Mouse (Mus musculus) forebrain, embryonic 14.5 days (tissue): Measurements from ENCODE around the gene Dlg1. TPM values are rescaled to one million over a fixed set of nuclear protein-coding genes. Genes with fewer than 3 reads are reported as not detected.

Source experiments
- ATAC-seq: fragments of 200-750 bp; cut with Nextera tagmentation; 2 replicates; pipeline ENCODE4 v1.8.0; 2017; ENCODE audit warnings: mild to moderate bottlenecking, moderate library complexity
- DNase-seq: peaks from one replicate; pipeline ENCODE4 v3.0.0-alpha.2; 2015; ENCODE audit warnings: low spot score
- H3K27ac ChIP-seq: fragments of 300-500 bp; sonication (generic); 2 replicates; pipeline ENCODE4 v1.5.1; 2014; ENCODE audit warnings: low read depth, mild to moderate bottlenecking, control low read depth, low read length, moderate library complexity
- H3K27me3 ChIP-seq: fragments of 300-500 bp; sonication (generic); replicated peaks from 2 replicates; pipeline ENCODE4 v1.6.1; 2014; ENCODE audit warnings: low read length, control low read depth, mixed read lengths; ENCODE audit not compliant: control insufficient read depth, insufficient read depth
- H3K36me3 ChIP-seq: fragments of 300-500 bp; sonication (generic); 2 replicates; pipeline ENCODE4 v1.6.1; 2014; ENCODE audit warnings: low read length, control low read depth; ENCODE audit not compliant: control insufficient read depth, insufficient read depth
- H3K4me1 ChIP-seq: fragments of 300-500 bp; sonication (generic); 2 replicates; pipeline ENCODE4 v1.6.1; 2014; ENCODE audit warnings: antibody characterized with exemption, low read length, control low read depth; ENCODE audit not compliant: control insufficient read depth, insufficient read depth
- H3K4me2 ChIP-seq: fragments of 300-500 bp; sonication (generic); 2 replicates; pipeline ENCODE4 v1.6.1; 2014; ENCODE audit warnings: mild to moderate bottlenecking, control low read depth, low read length
- H3K4me3 ChIP-seq: fragments of 300-500 bp; sonication (generic); 2 replicates; pipeline ENCODE4 v1.5.1; 2014; ENCODE audit warnings: low read depth, low read length, control low read depth
- H3K9ac ChIP-seq: fragments of 300-500 bp; sonication (generic); 2 replicates; pipeline ENCODE4 v1.6.1; 2014; ENCODE audit warnings: mild to moderate bottlenecking, low read length, control low read depth, moderate library complexity
- H3K9me3 ChIP-seq: fragments of 300-500 bp; sonication (generic); replicated peaks from 2 replicates; pipeline ENCODE4 v1.6.1; 2016; ENCODE audit warnings: low read length, control low read depth, mixed read lengths; ENCODE audit not compliant: control insufficient read depth
- WGBS: fragments of 180-500 bp; shearing (Covaris S2); extraction: QIAGEN DNeasy Blood & Tissue Kit; methylation state at CpG from one replicate; pipeline ENCODE4 v1.1.7; 2014; 5-methylcytosine and 5-hydroxymethylcytosine counted together
- polyA plus RNA-seq: library from polyadenylated mRNA; unstranded; fragments of >200 nt; fragmentation: Nextera tagmentation; extraction: Ambion mirVana; gene quantifications from 2 replicates; pipeline ENCODE4 v1.2.1, GENCODE M21; 2014

Gene Dlg1
- polyA plus RNA-seq, 1 experiment from 2014 or later = 14.1 TPM

DNA sequence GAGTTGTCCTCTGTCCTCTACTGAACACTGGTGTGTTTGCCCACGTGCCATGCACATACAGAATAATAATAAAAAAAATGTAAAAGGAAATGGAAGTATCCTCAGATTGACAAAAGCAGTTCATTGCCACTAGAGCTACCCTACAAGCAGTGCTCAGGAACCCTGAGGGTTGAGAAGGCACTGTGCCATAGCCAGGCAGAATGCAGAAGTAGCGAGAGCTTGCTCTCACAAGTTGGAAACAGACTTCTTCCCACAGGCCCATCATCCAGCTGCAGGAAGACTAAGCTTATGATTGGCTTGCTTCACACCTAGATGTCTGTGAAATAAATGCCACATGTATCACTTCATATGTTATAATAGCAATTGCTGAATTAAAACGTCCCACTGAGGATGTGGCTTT is 203.7 kb downstream of the Dlg1 start:
- no peak overlapping the region for H3K4me3 ChIP-seq
- no peak overlapping the region for H3K4me2 ChIP-seq
- DNase-seq = no peak
- ATAC-seq = no peak
- H3K9me3 ChIP-seq = no peaks in the 10 kb centered on the region
- H3K36me3 ChIP-seq = peaks cover 52% of the 10 kb centered on the region
- no peak overlapping the region for H3K27ac ChIP-seq
- H3K4me1 ChIP-seq = no peaks in the 10 kb centered on the region
- no peak overlapping the region for H3K9ac ChIP-seq
- WGBS = 91% methylated on average over 3 of the region's 3 CpGs
- no peaks in the 10 kb centered on the region for H3K27me3 ChIP-seq

DNA sequence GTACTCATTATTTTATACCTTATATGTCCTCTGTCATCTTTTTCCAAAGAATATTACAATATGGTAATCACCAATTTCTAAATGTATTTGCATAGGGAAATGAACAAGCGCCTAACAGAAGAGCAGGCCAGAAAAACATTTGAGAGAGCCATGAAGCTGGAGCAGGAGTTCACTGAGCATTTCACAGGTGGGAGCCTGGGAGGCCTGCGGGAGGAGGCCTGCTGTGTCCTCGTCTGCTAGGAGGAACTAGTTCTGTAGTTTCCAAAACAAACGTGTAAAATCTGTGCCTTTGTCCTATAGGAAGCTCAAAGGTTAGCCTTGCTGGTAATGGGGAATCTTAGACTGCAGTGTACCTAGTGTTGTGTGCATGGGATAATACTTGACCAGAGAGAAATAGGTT is 204.5 kb downstream of the Dlg1 start:
- Histone ChIP-seq H3K27ac (no peak overlapping the region), H3K9me3 (no peaks in the 10 kb centered on the region), H3K4me1 (no peaks in the 10 kb centered on the region), H3K9ac (no peak overlapping the region), H3K36me3 (peaks cover 57% of the 10 kb centered on the region), H3K4me3 (no peak overlapping the region), H3K27me3 (no peaks in the 10 kb centered on the region), H3K4me2 (no peak overlapping the region)
- ATAC-seq = no peak
- 80% methylated on average over 4 of the region's 4 CpGs for WGBS
- no peak for DNase-seq

DNA sequence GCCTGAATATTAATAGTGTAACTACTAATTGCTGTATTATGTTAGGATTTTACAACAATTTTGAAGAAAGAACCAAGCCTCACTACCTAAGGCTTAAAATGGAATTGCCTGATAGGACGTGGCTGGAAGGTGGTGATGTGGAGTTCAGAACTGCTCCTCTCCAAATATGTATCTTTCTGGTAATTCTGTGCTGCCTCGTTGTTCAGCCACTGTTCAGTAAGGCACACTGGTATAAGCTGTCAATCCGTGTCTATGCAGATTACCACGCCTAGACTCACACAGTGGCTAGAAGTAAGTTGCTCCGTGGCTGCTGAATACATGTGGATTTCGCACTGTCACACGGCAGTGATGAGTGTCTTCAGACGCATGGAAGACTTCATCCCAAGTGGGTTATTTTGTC is 210.5 kb downstream of the Dlg1 start:
- WGBS = 93% methylated on average over 8 of the region's 8 CpGs
- Histone ChIP-seq H3K4me2 (no peak overlapping the region), H3K27ac (no peak overlapping the region), H3K27me3 (no peaks in the 10 kb centered on the region), H3K4me1 (no peaks in the 10 kb centered on the region), H3K9me3 (no peaks in the 10 kb centered on the region), H3K4me3 (no peak overlapping the region), H3K36me3 (peaks cover 34% of the 10 kb centered on the region), H3K9ac (no peak overlapping the region)
- DNase-seq (no peak), ATAC-seq (no peak)

DNA sequence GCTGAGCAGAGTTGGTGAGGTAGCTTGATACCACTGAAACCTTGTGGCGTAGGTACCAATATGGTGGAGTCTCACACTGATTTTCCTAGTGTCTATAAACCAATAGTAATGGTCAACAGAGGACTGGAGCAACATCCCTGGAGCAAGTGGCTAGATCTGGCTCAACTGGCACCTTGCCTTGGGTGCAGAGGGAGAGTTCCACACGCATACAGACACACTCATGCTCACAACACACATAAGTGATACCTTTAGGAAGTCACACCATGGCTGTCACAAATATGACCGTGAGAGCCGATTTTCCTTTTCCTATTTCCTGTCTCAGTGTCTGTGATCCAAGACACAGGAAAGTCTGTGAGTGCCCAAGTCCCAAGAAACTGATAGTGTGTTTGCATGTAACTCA is 212.1 kb downstream of the Dlg1 start:
- Histone ChIP-seq H3K4me2 (no peak overlapping the region), H3K4me1 (no peaks in the 10 kb centered on the region), H3K9ac (no peak overlapping the region), H3K27me3 (no peaks in the 10 kb centered on the region), H3K27ac (no peak overlapping the region), H3K36me3 (peaks cover 26% of the 10 kb centered on the region), H3K9me3 (no peaks in the 10 kb centered on the region), H3K4me3 (no peak overlapping the region)
- no peak for ATAC-seq
- 92% methylated on average over 4 of the region's 4 CpGs for WGBS
- DNase-seq = no peak

DNA sequence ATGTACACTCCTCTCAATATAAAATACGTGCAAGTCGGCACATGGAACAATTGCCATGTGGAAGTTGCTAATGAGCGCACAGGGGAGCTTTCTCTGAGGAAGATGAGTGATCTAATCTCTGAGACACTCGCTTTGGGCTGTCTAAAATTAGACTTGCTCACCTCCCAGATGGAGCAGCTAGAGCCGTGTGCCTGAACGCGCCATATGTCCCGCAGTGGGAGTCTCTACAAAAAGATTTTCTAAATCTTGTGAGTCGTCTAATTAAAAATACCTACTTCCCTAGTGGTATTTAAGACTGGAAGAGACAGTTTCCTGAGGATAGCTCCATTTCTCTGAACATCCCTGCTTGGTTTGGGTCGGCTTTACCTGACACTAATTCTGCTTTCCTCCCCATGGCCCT is 213.1 kb downstream of the Dlg1 start:
- H3K27me3 ChIP-seq = no peaks in the 10 kb centered on the region
- no peaks in the 10 kb centered on the region for H3K9me3 ChIP-seq
- DNase-seq (peak; percentile 45), ATAC-seq (peak; percentile 48; the same call in 1 of the 2 replicates)
- no peak overlapping the region for H3K4me3 ChIP-seq
- H3K4me2 ChIP-seq = no peak overlapping the region
- no peak overlapping the region for H3K27ac ChIP-seq
- 71% methylated on average over 10 of the region's 10 CpGs for WGBS
- H3K9ac ChIP-seq = no peak overlapping the region
- H3K4me1 ChIP-seq = no peaks in the 10 kb centered on the region
- H3K36me3 ChIP-seq = peaks cover 22% of the 10 kb centered on the region

DNA sequence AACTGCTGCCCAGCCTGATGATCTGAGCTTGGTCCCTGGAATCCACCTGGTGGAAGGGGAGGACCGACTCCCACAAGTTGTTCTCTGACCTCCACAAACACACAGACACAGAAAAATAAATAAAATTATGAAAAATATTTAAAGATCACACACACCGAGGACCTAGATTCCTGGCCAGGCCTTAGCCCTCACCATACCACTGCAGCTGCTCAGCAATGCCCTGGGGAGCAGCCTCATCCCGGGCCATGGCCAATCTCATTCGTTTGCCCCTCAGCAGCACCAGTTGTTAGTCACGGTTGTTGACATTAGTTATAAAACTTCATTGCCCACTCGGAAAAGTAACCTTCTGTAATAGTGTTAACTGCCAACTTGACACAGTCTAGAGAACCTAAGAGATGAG is 214.8 kb downstream of the Dlg1 start:
- no peak for DNase-seq
- Histone ChIP-seq H3K4me1 (no peaks in the 10 kb centered on the region), H3K9me3 (no peaks in the 10 kb centered on the region), H3K27me3 (no peaks in the 10 kb centered on the region), H3K27ac (no peak overlapping the region), H3K36me3 (peaks cover 13% of the 10 kb centered on the region), H3K4me2 (no peak overlapping the region), H3K4me3 (no peak overlapping the region), H3K9ac (no peak overlapping the region)
- ATAC-seq = no peak
- WGBS = 79% methylated on average over 6 of the region's 6 CpGs

DNA sequence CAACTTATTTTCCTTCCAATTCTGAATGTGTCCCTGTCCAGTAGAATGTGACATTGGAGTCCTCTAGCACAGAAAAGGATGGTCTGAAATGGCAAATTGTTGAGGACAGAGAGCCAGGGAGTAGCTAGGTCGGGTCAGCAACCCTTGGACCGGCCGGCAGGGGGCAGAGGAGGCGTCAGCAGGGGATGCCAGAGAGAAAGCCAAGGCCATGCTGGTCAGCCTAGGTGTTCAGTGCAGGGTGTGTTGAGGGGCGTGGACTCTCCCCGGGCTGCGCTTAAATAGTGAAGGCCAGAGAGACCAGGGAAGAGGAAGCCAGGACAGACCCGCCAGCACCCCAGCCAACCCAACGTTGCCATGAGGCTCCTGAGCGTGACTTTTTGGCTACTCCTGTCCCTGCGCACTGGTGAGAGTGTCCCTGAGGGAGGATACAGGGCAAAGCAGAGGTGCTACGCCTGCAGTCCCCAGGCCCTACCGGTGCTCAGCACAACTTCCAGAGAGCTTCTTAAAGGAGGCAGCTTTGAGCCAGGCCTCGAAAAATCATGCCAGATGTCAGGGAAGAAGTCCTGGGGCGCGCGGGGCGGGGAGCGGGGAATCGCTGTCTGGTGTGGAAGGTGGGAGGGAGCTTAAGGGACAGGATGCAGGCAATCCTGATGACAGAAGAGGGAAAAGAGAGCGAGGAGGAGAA is 215.5 kb downstream of the Dlg1 start, which contains the start of gene Meltf:
Gene Meltf (plus strand): TSS at position 238 of the 685 bp plus-strand sequence.
- H3K4me2 ChIP-seq = no peak within 1 kb of the TSS
- no peak within 1 kb of the TSS for H3K4me3 ChIP-seq
- WGBS = 38% methylated on average over 21 of the region's 21 CpGs
- peaks cover 12% of the 10 kb centered on the region for H3K36me3 ChIP-seq
- DNase-seq (peak; percentile 40), ATAC-seq (0 out of 2 replicates have a peak, but pooled peaks have one; percentile 49)
- no peaks in the 10 kb centered on the region for H3K9me3 ChIP-seq
- no peak within 1 kb of the TSS; the same call in 1 of the 2 replicates for H3K9ac ChIP-seq
- H3K27me3 ChIP-seq = no peaks in the 10 kb centered on the region
- no peaks in the 10 kb centered on the region; the same call in 1 of the 2 replicates for H3K4me1 ChIP-seq
- no peak within 1 kb of the TSS for H3K27ac ChIP-seq

DNA sequence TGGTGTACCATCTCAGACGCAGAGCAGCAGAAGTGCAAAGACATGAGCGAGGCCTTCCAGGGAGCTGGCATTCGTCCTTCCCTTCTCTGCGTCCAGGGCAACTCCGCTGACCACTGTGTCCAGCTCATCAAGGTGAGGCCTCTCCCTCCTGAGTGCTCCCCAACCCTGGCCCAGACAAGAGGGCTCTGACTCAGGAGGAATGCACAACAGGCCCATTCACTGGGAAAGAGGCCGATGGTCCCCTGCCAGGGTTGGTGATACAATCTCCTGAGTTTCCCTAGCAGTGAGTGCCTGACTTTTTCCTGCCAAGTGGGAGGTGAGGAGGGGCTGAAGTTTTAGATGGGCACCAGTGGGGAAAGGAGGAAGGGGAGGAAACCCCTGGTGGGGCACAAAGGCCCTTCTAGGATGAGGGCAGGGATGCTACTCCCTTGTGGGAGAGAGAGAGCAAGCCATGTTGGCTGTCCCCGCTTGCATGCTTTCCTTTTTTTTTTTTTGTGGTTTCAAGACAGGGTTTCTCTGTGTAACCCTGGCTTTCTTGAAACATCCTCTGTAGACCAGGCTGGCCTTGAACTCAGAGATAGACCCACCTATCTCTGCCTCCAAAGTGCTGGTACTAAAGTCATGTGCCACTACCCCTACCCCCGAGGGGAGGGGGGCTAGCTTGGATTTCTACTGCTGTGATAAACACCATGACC is 217.1 kb downstream of the Dlg1 start:
- no peak for ATAC-seq
- Histone ChIP-seq H3K9ac (no peak overlapping the region), H3K4me2 (no peak overlapping the region), H3K9me3 (no peaks in the 10 kb centered on the region), H3K27me3 (no peaks in the 10 kb centered on the region), H3K27ac (no peak overlapping the region), H3K4me1 (no peaks in the 10 kb centered on the region; the same call in 1 of the 2 replicates), H3K36me3 (no peaks in the 10 kb centered on the region), H3K4me3 (no peak overlapping the region)
- 88% methylated on average over 8 of the region's 8 CpGs for WGBS
- DNase-seq = no peak

DNA sequence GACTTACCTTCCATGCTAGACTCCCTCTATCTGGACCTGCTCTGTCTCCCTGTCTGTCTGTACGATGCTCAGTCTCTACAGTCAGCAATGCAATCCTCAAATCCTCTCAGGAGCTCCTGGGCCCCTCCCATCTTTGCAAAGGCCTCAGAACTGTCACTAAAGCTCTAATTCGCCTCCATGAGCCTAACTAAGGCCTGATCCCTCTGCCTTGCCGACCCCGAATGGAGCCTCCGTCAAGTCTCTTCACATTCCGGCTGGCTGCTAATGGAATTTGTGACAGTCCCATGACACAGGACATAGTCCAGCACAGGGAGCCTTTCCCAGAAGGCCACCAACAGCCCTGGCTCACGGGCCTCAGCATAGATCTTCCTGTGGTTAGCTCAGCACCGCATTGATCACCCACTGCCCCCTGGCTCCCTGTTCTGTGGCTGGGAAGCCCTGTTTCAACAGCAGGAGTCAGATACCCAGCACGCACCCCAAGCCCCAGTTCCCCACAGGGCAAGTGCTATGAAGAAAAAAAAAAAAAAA is 219.2 kb downstream of the Dlg1 start:
- H3K4me3 ChIP-seq = no peak overlapping the region
- H3K4me2 ChIP-seq = no peak overlapping the region
- no peak for DNase-seq
- H3K27ac ChIP-seq = no peak overlapping the region
- 59% methylated on average over 9 of the region's 9 CpGs for WGBS
- H3K9me3 ChIP-seq = no peaks in the 10 kb centered on the region
- H3K27me3 ChIP-seq = no peaks in the 10 kb centered on the region
- no peaks in the 10 kb centered on the region; the same call in 1 of the 2 replicates for H3K4me1 ChIP-seq
- ATAC-seq = no peak
- no peak overlapping the region for H3K9ac ChIP-seq
- H3K36me3 ChIP-seq = no peaks in the 10 kb centered on the region
